Mouse (Mus musculus): ENCODE measurements around the gene Cmss1.

Cmss1 gene

DNA sequence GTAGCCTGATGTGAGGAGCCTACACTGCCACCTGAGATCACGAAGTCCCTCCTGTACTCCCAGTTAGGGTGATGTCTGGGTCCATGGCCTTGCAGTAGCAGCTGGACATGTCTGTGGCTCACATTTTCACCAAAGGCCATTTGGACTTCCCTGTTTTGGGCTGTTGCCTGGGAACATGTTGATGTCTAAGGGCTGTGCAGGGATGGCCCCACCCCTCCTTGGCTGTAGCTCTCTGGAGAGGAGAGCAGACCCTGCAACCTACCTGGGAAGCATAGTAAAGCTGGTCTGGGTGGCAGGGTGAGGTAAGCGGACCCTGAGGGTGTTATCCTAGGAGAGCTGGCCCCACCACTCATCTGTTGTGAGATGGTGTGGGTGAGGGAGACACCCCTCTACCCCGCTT is 245.9 kb downstream of the Cmss1 start:
- in situ Hi-C loops (cut with MboI, MseI) = loop anchor here in 1 of 2 experiments (10.0 kb wide), 1 partner anchor 674 kb away; no protein-coding TSS in a partner anchor

DNA sequence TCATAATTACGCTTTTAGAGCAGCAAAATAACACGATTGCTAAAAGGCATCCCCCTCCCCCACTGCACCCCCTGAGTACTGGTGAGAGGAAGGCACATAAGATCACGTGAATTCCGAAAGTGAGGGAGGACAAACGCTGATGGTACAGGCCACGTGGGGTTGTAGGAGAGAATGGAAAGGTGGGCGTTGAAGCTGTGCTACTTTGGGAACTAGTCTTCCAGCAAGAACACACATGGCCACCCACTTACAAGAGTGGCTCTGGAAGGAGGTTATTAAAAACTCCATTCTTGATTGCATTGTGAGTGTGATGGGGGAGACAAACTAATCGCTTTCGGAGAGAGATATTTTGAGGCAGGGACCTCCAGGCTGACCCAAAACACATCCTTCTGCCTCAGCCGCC is 247.4 kb downstream of the Cmss1 start:
- in situ Hi-C loops (cut with MboI, MseI) = no loop called here

DNA sequence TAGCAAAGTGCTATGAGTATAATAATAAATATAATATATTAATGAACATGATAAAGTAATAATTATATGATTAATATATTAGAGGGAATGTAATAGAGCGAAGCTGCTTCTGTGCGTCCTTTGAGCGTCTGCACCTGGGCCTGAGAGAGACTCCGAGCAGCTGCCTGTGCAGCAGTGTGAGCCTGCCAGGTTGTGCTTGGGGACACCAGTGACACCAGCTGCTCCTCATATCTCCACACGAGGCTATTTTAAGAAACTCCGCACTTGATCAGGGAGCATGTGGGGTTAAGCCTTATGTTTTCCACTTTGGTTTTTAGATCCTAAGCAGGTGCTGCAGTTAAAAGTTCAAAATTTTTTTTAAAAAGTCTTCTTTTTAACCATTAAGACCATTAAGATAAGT is 249.7 kb downstream of the Cmss1 start:
- in situ Hi-C loops (cut with MboI, MseI) = no loop called here

DNA sequence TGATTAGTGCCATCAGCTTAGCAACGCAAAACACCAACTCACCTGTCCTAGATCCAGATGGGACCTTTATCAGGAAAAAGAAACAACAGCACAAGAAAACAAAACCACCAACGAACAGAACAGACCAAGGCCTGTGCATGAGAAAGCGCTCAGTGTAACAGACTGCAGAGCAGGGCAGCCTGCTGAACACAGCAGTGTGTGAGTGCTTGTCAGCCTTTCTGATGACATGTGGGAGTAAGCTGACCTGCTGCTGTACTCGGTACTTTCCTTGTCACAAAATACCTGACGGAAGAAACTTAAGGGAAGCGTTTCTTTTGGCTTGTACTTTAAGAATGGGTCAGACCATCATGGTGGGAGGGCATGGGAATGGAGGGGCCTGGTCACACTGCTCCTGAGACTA is 250.2 kb downstream of the Cmss1 start:
- in situ Hi-C loops (cut with MboI, MseI) = no loop called here

DNA sequence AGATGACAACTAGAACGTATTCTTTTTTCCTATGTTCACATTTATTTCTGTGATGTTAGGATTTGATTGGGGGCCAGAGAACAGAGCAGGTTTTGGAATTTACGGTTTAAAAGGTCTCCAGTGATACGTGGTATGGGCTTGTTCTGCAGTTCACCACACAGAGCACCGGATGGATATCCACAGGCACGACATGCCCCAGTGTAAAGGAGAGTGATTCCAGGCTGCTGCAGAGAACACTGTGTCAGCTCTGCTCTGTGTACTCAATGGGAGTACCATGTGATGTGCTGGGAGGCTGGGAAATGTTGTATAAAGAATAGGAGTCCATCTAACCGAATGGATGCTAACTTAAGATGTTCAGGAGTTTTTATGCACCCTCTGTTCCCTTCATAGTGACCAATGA is 252.7 kb downstream of the Cmss1 start:
- in situ Hi-C loops (cut with MboI, MseI) = no loop called here

DNA sequence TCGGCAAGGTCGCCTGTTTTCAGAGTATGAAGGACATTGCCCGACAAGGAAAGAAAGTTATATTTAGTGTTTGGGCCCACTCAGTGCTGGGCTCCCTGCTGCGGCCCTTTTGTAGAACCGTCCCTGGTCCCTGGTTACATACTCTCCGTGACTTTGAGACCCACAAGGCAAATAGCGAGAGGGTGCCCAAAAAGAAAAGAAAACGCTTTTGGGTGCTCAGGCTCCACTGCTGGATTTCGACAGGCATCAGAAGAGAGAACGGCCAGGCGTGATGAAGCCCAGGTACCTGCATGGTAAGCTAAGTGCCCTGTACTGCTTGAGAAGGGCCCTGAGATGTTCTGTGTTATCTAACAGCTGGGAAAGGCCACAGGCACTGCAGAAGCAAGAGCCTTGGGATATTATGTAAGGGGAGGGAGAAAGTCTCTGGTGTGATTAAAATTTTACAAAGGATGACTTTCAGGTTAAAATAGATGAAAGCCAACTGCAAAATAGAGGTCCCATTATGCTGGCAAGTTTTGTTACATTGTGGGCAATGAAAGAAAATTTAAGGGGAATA is 253.4 kb downstream of the Cmss1 start:
- in situ Hi-C loops (cut with MboI, MseI) = no loop called here

DNA sequence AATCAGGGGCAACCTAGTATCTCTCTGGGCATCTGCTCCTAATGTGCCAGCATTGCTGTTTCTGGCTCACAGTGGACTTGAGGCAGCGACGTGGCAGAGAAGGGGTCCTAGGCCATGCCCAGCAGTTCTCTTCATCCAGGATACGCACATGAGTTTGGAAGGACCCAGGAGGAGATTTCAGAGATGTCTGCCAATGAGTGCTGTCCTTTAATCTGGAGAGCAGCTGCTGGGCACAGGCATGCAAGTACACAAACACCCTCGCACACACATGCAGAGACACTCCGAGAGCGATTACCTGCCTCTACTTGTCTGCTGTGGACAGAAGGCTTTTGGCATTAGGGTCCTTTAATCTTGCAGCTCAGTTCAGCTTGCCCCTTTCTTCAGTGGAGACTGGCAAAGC is 253.9 kb downstream of the Cmss1 start, which contains the start of gene Filip1l:
Gene Filip1l (plus strand): TSS at position 343 of the 400 bp plus-strand sequence.
- in situ Hi-C loops (cut with MboI, MseI) = no loop called here

DNA sequence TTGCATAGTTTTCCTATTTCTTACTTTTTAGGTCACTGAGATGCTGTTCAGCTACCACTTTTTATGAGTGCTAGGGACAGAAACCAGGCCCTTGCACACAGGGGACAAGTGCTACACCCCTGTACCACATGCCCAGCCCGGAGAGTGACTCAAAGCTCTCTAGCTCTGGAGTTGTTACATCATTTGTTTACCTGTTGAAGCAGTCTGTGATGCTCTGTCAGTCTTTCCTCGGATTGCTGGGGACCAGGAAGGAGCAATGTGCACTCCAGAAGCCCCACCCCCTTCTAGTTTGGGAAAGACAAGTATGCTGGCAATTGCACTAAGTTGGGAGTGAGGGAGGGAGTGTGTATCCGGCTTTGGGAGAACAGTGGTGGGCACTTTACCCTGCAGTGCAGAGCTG is 257.0 kb downstream of the Cmss1 start:
- in situ Hi-C loops (cut with MboI, MseI) = no loop called here

DNA sequence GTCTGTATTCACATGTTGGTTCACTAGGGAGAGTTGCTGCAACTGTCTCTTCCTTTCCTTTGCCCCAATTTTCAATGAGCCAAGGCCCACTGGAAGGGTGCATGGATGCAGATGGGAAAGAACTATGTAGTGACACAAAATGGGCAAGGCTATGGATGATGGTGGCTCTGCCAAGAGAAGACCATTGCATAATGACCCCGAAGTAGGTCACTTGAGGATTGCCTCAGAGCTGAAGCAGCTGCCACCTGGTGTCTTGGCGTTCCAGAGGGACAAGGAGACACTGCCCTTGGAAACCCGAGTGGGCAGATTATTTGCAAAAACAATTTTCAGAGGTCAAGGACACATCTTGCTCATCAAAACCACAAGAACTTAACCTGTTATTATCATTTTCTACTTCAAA is 257.6 kb downstream of the Cmss1 start:
- in situ Hi-C loops (cut with MboI, MseI) = no loop called here

DNA sequence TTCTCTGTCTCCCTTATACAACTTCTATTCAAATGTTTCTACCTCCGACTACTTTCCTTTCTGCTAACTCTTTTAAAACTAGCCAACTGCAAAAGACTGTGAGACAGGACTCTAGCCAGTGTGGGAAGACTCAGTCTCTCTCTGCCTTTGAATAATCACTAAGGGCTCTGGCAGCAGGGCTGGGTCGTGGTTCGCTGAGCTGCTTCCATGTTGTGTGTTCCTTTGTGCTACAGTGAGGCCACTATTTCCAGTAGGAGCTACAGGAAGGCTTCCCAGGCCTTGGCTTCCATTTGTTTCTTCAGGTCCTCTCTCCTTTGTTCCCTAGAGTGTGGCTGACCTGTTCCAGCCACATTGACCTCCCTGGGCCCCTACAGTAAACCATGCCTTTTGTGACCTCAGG is 260.4 kb downstream of the Cmss1 start:
- in situ Hi-C loops (cut with MboI, MseI) = no loop called here

DNA sequence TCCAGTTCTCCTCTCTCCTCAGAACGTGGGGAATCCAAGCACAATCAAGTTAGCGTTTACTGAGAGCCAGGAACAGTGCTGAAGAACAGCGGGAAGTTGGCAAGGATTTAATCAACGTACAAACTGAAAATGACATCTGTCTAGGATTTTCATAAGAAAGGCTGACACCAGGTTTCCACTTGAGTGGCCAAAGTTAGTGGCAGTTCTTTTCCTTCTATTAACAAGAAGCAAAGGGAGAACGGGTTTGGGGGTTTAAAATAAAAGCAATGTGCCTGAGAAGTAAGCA is 266.1 kb downstream of the Cmss1 start:
- in situ Hi-C loops (cut with MboI, MseI) = loop anchor here in 1 of 2 experiments (5.0 kb wide), 1 partner anchor 42 kb away; no protein-coding TSS in a partner anchor

DNA sequence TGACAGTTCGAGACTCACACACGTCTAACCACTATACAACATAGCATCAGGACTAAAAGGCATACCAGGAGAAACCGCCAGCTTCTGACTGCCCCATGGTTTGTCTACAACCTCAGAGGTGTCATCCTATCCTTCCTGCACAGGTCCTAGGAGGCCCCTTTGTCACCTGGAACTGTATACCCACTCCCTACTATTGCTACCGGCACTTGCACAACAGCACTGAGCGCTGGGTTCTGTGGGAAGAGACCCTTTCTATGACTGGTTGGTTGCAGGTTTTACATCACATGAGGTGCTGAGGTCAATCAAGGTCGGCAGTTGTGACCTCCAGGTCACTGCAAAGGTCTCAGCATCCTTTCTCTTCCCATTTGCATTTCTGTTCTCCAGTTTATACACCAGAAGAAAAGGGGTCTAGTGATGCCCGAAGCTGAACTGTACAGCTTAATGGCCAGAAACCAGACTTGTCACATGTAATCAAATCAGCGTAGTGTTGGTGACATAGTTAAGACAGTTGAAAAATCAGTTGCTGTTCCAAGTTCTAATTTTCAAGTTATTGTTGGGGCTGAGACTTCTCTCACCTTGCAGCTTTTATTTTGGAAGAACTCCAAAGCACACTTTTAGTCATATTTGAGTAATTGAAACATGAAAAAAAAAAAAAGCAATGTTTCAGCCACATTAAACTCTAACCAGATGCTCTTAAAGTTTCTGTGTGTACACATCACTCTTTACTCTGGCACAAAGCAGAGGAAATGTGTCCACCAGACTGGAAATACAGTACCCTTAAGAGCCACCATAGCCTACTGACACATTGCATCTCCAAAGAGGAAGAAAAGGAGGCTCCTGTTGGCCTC is 266.7 kb downstream of the Cmss1 start:
- in situ Hi-C loops (cut with MboI, MseI) = loop anchor here in 1 of 2 experiments (5.0 kb wide), 1 partner anchor 42 kb away; no protein-coding TSS in a partner anchor

DNA sequence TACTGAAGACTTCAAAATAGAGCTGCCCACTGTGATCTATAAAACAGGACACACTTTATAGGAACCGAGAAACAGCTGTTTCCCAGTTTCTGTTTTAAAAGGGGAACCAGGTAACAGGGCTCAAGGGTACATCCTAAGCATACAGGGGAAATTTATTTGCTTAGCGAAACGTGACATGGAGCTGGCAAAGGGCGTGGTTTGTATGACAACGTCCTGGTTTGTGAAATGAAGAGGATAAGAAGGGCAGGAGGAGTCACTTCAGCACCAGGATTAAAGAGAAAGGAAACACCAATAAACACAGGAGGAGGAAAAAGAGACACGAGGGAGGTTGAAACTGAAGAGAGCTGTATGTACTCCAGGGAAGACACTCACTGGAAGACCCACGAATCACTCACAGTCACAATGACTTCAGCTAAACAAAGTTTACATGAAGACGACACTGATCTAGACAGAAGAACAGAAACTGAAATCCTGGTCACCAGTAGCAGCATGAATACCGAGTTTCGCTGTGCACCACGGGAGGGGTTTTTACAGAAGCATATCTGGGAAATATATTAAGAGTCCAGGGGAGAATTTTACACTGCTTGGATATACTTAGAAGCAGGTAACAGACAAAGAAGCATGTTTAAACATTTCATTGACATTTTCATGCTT is 269.8 kb downstream of the Cmss1 start:
- in situ Hi-C loops (cut with MboI, MseI) = no loop called here

DNA sequence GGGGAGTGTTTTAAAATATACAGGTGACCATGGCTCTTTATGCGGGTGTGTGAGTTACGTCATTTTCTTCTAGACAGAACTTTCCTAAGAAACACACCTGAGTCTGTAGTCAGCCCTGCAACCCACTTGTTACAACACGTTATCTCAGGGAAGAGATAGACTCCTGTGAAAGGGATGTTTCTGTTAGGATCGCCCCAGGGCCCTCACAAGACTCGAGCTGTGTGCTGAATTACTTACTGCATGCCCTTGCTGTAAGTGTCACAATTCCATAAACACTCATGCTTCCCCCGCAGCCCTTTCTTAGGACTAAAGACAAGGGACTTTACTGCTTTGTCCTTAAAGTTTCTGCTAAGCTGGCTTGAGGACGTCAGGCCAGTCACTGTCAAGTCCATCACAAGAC is 274.4 kb downstream of the Cmss1 start:
- in situ Hi-C loops (cut with MboI, MseI) = no loop called here

DNA sequence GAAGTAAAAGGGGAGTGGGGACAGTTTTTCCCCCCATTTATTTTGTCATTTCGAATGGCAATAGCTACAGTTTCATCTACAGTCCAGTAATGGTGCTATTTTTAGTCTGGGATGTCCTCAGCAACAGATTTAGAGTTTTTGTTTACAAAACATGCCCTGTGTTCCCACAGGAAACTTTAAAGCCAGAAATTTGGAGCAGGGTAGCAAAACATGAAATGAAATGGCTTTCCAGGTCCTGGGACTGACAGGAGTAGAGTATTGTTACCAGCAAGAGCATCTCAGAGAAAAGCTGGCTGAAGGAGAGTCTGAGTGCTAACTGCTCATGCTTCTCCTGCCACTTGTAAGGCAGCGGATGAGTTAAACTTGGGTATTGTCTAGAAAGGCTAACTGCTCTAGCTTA is 276.6 kb downstream of the Cmss1 start:
- in situ Hi-C loops (cut with MboI, MseI) = no loop called here

DNA sequence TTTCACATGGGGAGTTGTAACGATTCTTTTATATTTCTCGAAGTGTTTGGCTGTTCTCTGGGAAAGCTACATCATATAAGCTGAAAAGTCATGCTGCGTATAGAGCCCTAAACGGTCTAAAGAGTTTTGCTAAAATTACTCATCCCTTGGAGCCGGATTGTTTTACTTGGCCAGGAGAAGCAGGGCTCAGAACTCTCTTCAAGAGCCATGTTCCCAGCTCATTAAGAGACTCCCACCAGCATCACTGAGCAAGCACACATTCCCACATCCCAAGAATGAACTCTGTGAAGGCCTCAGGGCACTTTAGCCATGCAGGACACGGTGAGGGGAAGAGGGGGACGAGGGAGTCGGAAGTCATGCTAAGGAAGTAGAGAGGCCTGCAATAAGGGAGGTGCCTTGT is 277.6 kb downstream of the Cmss1 start:
- in situ Hi-C loops (cut with MboI, MseI) = no loop called here

DNA sequence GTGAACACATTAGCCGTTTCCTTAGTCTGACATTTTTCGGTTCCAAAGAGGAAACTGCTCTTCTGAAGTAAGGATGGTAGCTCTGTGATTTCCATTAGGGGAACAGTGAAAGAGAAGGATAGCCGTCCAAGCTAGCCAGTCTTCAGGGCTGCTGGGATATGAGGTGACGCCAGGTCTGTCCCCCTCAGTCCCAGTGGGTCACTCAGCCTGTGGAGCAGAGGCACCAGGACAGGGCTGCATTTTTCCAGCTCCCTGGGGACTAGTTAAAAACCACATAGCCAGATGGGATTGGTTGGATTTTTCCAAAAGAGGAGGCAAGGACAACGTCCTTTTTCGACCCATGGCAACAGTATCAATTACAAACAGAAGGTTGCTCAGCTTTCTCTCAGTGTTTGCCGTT is 279.7 kb downstream of the Cmss1 start:
- in situ Hi-C loops (cut with MboI, MseI) = no loop called here

DNA sequence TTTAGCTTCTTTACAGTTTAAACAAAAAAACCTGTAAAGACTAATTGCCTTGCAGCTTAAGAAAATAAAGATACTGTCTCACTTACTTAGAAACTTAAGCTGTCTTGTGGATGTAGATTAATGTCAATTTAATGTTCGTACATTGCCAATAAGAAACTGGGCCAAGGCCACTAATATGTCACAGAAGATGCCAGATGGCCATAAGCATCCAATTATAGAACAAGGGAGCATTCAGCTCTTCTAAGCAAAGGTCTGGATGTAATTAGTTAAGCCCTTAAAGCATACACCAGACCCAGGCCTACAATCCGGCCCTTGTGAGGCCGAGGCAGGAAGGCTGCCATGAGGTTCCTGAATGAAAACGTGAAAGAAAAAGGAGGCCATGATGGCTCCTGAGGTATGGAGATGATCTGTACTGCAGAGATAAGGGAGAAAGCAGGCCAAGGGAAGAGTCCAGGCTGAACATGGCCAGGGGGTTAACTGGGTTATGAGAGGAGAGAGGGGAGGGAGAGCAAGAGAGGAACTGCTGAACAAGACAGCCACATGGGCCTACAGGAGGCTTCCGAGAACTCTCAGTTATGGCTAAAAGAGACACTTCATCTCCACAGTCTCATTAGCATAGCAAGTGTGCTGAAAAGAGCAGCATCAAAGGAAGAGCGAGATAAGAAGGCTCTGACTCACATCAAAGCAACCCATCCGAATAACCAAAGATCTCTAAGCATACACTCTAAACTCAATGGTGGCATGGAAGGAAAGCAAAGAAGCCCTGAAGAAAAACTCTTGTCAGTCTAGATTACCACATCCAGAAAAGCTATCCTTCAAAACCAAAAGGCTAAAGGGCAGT is 287.2 kb downstream of the Cmss1 start:
- in situ Hi-C loops (cut with MboI, MseI) = no loop called here

DNA sequence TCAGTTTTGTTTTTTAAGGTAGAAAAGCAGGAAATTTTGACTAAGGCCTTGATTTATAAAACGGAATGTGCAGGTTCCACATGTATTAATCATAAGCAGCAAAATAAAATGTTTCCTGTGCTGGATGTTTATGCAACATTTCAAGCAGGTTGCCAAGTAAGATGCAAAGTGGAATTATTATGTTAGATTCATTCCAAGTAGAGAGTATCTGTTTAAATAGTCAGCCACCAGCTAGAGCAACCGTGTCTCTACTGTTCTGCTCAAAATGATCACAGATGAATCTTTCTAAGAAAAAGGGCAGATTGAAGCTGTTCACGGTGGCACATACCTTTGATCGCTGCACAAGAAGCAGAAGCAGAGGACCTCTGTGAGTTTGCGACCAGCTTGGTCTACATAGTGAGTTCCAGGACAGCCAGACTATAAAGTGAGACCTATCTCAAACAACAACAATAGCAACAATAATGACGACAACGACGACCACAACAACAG is 288.0 kb downstream of the Cmss1 start:
- in situ Hi-C loops (cut with MboI, MseI) = no loop called here

DNA sequence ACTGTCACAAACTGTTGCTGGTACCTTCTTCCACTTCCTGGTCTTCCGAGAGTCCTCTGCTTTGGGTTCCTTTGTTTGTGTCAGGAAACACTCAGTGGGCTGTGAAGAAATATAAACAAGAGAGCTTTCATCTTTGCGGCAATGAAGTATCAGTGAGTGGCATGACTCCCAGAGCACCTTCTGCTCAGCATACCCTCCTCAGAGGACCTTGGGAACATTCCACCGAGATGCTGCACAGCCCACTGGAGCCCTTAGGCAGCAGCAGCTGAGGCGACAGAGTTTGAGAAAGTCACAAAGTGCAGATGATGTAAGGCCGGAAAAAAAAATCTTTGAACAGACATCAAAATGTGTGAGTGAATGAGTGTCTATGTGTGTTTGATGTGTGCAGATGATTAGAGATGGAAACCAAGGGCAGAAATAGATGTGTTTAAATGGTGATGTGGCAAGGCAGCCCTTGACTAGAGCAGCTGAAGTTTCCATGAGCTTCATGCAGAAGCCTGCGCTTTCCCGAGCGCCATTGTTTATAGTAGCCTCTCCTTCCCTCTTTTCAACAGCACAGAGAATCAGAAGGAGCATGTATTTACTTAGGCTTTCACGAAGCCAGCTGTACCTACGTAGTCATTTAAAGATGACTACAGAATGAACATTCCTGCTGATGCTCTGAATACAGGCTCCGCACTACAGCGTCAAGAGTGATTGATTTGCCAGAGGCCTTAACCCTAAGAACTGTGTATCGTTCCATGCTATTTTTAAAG is 288.6 kb downstream of the Cmss1 start:
- in situ Hi-C loops (cut with MboI, MseI) = no loop called here

DNA sequence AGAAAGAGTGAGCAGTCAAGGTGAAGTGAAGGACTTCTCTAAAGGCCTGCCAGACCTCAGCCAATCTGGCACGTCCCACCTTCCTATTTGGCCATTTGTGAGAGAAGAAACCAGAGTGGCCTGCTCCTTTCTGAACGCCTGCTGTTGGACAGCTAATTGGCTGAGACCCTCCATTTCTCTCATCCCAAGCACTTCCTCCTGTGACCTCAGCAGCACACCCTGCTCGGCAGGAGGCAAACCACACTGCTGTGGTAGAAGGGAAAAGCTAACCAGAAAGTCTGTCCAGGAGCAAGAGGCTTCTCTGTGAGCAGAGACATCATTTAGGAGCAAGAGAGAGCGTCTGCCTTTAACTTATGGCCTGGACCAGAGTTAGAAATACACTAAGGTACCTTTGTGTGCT is 289.5 kb downstream of the Cmss1 start:
- in situ Hi-C loops (cut with MboI, MseI) = no loop called here
